Mouse (Mus musculus): ENCODE measurements around the gene Gm49387.

- no peak for TF ChIP-seq POLR2A (IDR thresholded peaks at IDR 0.05; ENCODE audit: insufficient read depth, low read length)
- peak; percentile 29 for TF ChIP-seq CTCF (IDR thresholded peaks at IDR 0.05; ENCODE audit: low read depth, low read length)
Observed at GRCm38 (mm10) chr14:31519165-31519564, 121.5 kb downstream of the Gm49387 start.
